Mouse (Mus musculus) embryonic facial prominence, embryonic 11.5 days (tissue): ENCODE data around the gene Crabp2. TPM values are rescaled to one million over a fixed set of nuclear protein-coding genes. Genes with fewer than 3 reads are reported as not detected.

Experiments
- ATAC-seq: fragments of 200-750 bp; cut with Nextera tagmentation; replicated peaks from 2 replicates; pipeline ENCODE4 v1.8.0; 2017; ENCODE audit warnings: low read depth; ENCODE audit not compliant: insufficient number of reproducible peaks, low FRiP score, low TSS enrichment
- DNase-seq: peaks from one replicate; pipeline ENCODE4 v3.0.0-alpha.2; 2015; ENCODE audit warnings: low spot score
- H3K27ac ChIP-seq: fragments of 300-500 bp; sonication (generic); replicated peaks from 2 replicates; pipeline ENCODE4 v1.5.1; 2014; ENCODE audit warnings: mild to moderate bottlenecking, low read depth, low read length, control low read depth
- H3K27me3 ChIP-seq: fragments of 300-500 bp; sonication (generic); 2 replicates; pipeline ENCODE4 v1.6.1; 2014; ENCODE audit warnings: mild to moderate bottlenecking, low read length, moderate library complexity, mixed read lengths; ENCODE audit not compliant: control insufficient read depth, insufficient read depth
- H3K36me3 ChIP-seq: fragments of 300-500 bp; sonication (generic); replicated peaks from 2 replicates; pipeline ENCODE4 v1.6.1; 2014; ENCODE audit warnings: low read depth, mild to moderate bottlenecking, low read length, moderate library complexity, mixed read lengths; ENCODE audit not compliant: control insufficient read depth, insufficient read depth
- H3K4me1 ChIP-seq: fragments of 300-500 bp; sonication (generic); 2 replicates; pipeline ENCODE4 v1.6.1; 2014; ENCODE audit warnings: low read length, mixed read lengths; ENCODE audit not compliant: control insufficient read depth, insufficient read depth
- H3K4me2 ChIP-seq: fragments of 300-500 bp; sonication (generic); 2 replicates; pipeline ENCODE4 v1.6.1; 2014; ENCODE audit warnings: low read depth, mild to moderate bottlenecking, control low read depth, low read length, moderate library complexity
- H3K4me3 ChIP-seq: fragments of 300-500 bp; sonication (generic); 2 replicates; pipeline ENCODE4 v1.5.1; 2014; ENCODE audit warnings: low read depth, low read length, control low read depth
- H3K9ac ChIP-seq: fragments of 300-500 bp; sonication (generic); replicated peaks from 2 replicates; pipeline ENCODE4 v1.6.1; 2014; ENCODE audit warnings: mild to moderate bottlenecking, control low read depth, low read length
- H3K9me3 ChIP-seq: fragments of 300-500 bp; sonication (generic); replicated peaks from 2 replicates; pipeline ENCODE4 v1.6.1; 2016; ENCODE audit warnings: mild to moderate bottlenecking, low read length, inconsistent platforms, mixed read lengths; ENCODE audit not compliant: control insufficient read depth
- WGBS: fragments of 180-500 bp; shearing (Covaris S2); extraction: QIAGEN DNeasy Blood & Tissue Kit; methylation state at CpG from one replicate; pipeline ENCODE4 v1.1.7; 2014; 5-methylcytosine and 5-hydroxymethylcytosine counted together
- polyA plus RNA-seq: library from polyadenylated mRNA; unstranded; fragments of >200 nt; fragmentation: Nextera tagmentation; extraction: Ambion mirVana; gene quantifications from 2 replicates; pipeline ENCODE4 v1.2.1, GENCODE M21; 2014

The Crabp2 gene
- polyA plus RNA-seq, 1 experiment from 2014 or later = 642 TPM

- peak overlapping the region; percentile 71 for H3K4me2 ChIP-seq
- H3K9me3 ChIP-seq = no peaks in the 10 kb centered on the region
- ATAC-seq (peak; percentile 26; the same call in 1 of the 2 replicates), DNase-seq (no peak)
- peak overlapping the region; percentile 86; the same call in 1 of the 2 replicates for H3K27ac ChIP-seq
- peaks cover 2% of the 10 kb centered on the region; the same call in 1 of the 2 replicates for H3K36me3 ChIP-seq
- 7% methylated on average over 26 of the region's 26 CpGs for WGBS
- H3K4me3 ChIP-seq = peak overlapping the region; percentile 92
- no peaks in the 10 kb centered on the region; the same call in 1 of the 2 replicates for H3K4me1 ChIP-seq
- H3K27me3 ChIP-seq = no peaks in the 10 kb centered on the region
- H3K9ac ChIP-seq = peak overlapping the region; percentile 93
Observed at GRCm38 (mm10) chr3:87929341-87930077, 19.0 kb upstream of the Crabp2 start.

GRCm38 (mm10) chr3:87930078-87930795 is 18.2 kb upstream of the Crabp2 start, which contains the start of the genes Isg20l2 and Rrnad1:
Gene Isg20l2 (plus strand): TSS chr3:87930314.
Gene Rrnad1 (minus strand): TSS chr3:87930717.
- WGBS = under 1% methylated on average over 62 of the region's 78 CpGs
- peak within 1 kb of the TSS; percentile 92 for H3K4me3 ChIP-seq
- H3K9ac ChIP-seq = peak within 1 kb of the TSS; percentile 93
- ATAC-seq (peak; percentile 97), DNase-seq (peak; percentile 97)
- no peaks in the 10 kb centered on the region; the same call in 1 of the 2 replicates for H3K4me1 ChIP-seq
- peak within 1 kb of the TSS; percentile 86 for H3K27ac ChIP-seq
- H3K27me3 ChIP-seq = no peaks in the 10 kb centered on the region
- H3K4me2 ChIP-seq = peak within 1 kb of the TSS; percentile 71
- H3K36me3 ChIP-seq = peaks cover 2% of the 10 kb centered on the region; the same call in 1 of the 2 replicates
- no peaks in the 10 kb centered on the region for H3K9me3 ChIP-seq

GRCm38 (mm10) chr3:87934026-87934425 is 14.4 kb upstream of the Crabp2 start:
- ATAC-seq (no peak), DNase-seq (no peak)
- WGBS = 85% methylated on average over 5 of the region's 5 CpGs
- peaks cover 4% of the 10 kb centered on the region for H3K36me3 ChIP-seq
- no peak overlapping the region for H3K27ac ChIP-seq
- H3K9me3 ChIP-seq = no peaks in the 10 kb centered on the region
- H3K4me1 ChIP-seq = no peaks in the 10 kb centered on the region; the same call in 1 of the 2 replicates
- no peak overlapping the region for H3K4me3 ChIP-seq
- H3K4me2 ChIP-seq = no peak overlapping the region
- no peak overlapping the region for H3K9ac ChIP-seq
- no peaks in the 10 kb centered on the region for H3K27me3 ChIP-seq

- Histone ChIP-seq H3K36me3 (peaks cover 8% of the 10 kb centered on the region), H3K4me1 (no peaks in the 10 kb centered on the region), H3K4me2 (no peak overlapping the region), H3K27ac (no peak overlapping the region), H3K9me3 (no peaks in the 10 kb centered on the region), H3K27me3 (no peaks in the 10 kb centered on the region), H3K4me3 (no peak overlapping the region), H3K9ac (no peak overlapping the region)
- ATAC-seq = no peak
- DNase-seq = no peak
- WGBS = 72% methylated on average over 4 of the region's 4 CpGs
Observed at GRCm38 (mm10) chr3:87934501-87934900, 14.0 kb upstream of the Crabp2 start.

- 86% methylated on average over 4 of the region's 4 CpGs for WGBS
Observed at GRCm38 (mm10) chr3:87935201-87935600, 13.3 kb upstream of the Crabp2 start.

GRCm38 (mm10) chr3:87935776-87936175 is 12.7 kb upstream of the Crabp2 start:
- Histone ChIP-seq H3K4me2 (no peak overlapping the region), H3K27ac (no peak overlapping the region), H3K9ac (no peak overlapping the region), H3K9me3 (no peaks in the 10 kb centered on the region), H3K36me3 (peaks cover 8% of the 10 kb centered on the region), H3K27me3 (no peaks in the 10 kb centered on the region), H3K4me1 (no peaks in the 10 kb centered on the region), H3K4me3 (no peak overlapping the region)
- peak; percentile 32; the same call in 1 of the 2 replicates for ATAC-seq
- DNase-seq = peak; percentile 92
- 94% methylated on average over 2 of the region's 2 CpGs for WGBS

More at GRCm38 (mm10) chr3:87935201-87935600, 13.3 kb upstream of the Crabp2 start:
- Histone ChIP-seq H3K4me3 (no peak overlapping the region), H3K27me3 (no peaks in the 10 kb centered on the region), H3K36me3 (peaks cover 8% of the 10 kb centered on the region), H3K27ac (no peak overlapping the region), H3K4me2 (no peak overlapping the region), H3K4me1 (no peaks in the 10 kb centered on the region), H3K9me3 (no peaks in the 10 kb centered on the region), H3K9ac (no peak overlapping the region)
- DNase-seq (no peak), ATAC-seq (no peak)

GRCm38 (mm10) chr3:87940611-87941010 is 7.9 kb upstream of the Crabp2 start:
- WGBS = 69% methylated on average over 5 of the region's 5 CpGs
- Histone ChIP-seq H3K9me3 (no peaks in the 10 kb centered on the region), H3K27ac (no peak overlapping the region), H3K9ac (no peak overlapping the region), H3K4me2 (no peak overlapping the region), H3K27me3 (no peaks in the 10 kb centered on the region), H3K4me3 (no peak overlapping the region), H3K36me3 (peaks cover 9% of the 10 kb centered on the region), H3K4me1 (peaks cover 12% of the 10 kb centered on the region)
- DNase-seq = no peak
- ATAC-seq = no peak

GRCm38 (mm10) chr3:87942471-87942870 is 6.0 kb upstream of the Crabp2 start:
- no peak for ATAC-seq

More at GRCm38 (mm10) chr3:87942471-87942870, 6.0 kb upstream of the Crabp2 start:
- Histone ChIP-seq H3K36me3 (peaks cover 9% of the 10 kb centered on the region), H3K4me2 (no peak overlapping the region), H3K27ac (no peak overlapping the region), H3K9ac (no peak overlapping the region), H3K4me3 (no peak overlapping the region), H3K27me3 (no peaks in the 10 kb centered on the region), H3K9me3 (no peaks in the 10 kb centered on the region), H3K4me1 (peaks cover 28% of the 10 kb centered on the region)
- 89% methylated on average over 2 of the region's 2 CpGs for WGBS
- DNase-seq = no peak
